Mouse (Mus musculus) cerebral cortex, adult 2 months (tissue): Measurements from ENCODE around the gene Cilp.

ENCODE experiments used
- WGBS: fragments of 180-500 bp; shearing (Covaris S2); methylation state at CpG from one replicate; pipeline ENCODE4 v1.1.7; 2018; 5-methylcytosine and 5-hydroxymethylcytosine counted together

Cilp gene

DNA sequence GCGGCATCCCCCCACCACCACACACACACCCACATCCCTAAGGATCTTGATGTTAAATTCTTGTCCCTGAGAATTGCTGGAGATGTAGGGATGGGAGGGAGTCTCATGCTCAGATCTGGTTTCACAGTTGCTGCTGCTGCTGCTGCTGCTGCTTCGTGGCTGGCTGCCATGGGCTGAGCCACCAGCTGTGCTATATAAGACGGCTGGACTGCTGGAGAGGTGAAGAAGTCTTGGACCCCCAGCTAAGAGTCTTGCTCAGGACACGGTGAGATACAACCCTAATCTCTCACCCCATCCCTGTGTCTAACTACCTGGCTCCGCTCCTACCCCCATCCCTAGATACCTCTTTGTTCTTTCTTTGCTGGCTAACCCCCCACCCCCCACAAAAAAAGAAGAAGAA is at the start of gene Cilp:
TSS of gene Cilp (plus strand) at position 222 of the 400 bp plus-strand sequence.
- WGBS: 64% methylated on average over 5 of the region's 5 CpGs

- WGBS: 12% methylated on average over 31 of the region's 31 CpGs
Measured at GRCm38 (mm10) chr9:65215494-65216126, 49.4 kb upstream of the Cilp start.

DNA sequence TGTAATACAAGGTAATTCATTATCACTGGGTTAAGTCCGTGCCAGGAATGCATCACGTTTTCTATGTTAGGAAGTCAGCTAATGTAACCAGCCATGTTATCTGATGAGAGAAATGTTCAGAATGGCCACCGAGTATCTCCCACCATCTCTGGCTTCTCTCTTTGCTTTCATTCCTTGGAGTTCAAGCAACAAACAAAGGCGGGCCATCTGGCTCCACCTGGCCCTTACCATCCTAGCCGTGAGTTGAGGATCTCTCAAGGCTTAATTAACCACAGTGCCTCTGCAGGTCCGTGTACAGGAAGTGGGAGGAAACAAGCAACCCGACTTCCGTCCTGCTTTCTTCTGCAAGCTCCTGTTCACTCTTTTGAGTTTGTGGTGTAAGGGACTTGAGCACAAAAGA is 48.0 kb upstream of the Cilp start:
- 76% methylated on average over 8 of the region's 8 CpGs for WGBS

DNA sequence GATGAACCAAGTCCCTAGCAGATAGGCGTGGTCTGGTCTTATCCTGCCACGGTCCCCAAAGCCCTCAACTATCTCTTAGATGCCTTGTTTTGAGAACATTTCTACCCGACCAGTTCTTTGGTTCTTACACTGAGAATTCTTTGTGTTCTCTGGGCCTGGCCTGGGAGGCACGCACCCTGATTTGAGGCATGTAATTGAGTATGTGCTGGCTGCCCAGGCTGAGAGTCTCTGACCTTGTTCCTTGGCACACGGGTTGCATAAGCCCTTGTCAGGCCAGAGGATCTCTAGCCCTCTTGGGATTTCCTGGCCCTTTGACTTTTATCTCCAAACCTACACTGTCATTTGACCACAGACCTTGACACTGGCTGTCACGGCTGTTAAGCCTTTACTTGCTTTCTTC is 47.3 kb upstream of the Cilp start:
- 79% methylated on average over 6 of the region's 6 CpGs for WGBS

DNA sequence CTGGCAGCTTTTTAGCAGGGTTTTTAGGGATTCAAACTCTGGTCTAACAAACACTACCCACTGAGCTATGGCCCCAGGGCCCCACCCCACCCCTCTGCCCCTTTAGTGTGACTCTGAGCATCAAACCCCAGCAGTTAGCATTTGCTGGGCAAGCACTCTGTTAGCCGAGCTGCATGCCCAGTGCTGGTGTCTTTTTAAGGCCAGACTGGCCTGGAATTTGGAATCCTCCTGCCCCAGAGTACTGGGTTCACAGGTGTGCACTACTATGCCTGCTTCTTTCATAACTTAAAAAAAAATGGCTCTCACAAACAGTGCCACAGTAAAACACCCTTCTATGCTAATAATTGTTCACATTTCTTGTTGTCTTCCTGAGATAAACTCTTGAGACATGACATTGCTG is 46.1 kb upstream of the Cilp start:
- 94% methylated on average over 1 of the region's 1 CpGs for WGBS

DNA sequence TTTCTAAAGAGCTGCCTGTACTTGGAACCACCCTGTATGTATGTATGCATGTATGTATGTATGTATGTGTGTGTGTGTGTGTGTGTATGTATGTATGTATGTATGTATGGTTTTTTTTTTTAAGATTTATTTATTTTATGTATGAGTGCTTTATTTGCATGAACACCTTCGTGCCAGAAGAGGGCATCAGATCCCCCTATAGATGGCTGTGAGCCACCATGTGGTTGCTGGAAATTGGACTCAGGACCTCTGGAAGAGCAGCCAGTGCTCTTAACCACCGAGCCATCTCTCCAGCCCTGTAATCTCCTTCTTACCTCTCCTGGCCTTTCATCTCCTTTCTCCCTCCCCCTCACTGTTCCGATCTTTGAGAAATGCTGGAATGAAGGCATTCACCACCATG is 44.6 kb upstream of the Cilp start:
- WGBS: 56% methylated on average over 3 of the region's 3 CpGs

DNA sequence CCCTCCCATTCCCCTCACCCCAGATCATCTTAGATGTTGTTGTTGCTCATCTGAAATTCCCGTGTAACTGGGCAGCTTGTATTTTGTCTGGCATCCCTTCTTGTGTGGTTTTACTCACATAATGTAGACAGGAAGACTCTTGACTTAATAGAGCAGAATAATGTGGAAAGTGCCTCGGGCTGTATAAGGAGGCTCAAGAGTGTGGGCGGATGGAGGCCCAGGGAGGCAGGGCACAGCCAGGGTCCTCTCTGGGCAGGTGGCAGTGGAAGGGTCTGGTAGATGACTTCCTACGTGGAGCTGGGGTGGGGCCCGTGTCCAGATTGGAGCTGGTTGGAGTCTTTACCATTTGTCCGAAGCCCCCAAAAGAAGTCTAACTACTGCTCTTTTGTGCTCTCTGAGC is 41.1 kb upstream of the Cilp start:
- 80% methylated on average over 6 of the region's 6 CpGs for whole genome bisulfite sequencing

- WGBS: 43% methylated on average over 4 of the region's 4 CpGs
Measured at GRCm38 (mm10) chr9:65225795-65226194, 39.2 kb upstream of the Cilp start.

DNA sequence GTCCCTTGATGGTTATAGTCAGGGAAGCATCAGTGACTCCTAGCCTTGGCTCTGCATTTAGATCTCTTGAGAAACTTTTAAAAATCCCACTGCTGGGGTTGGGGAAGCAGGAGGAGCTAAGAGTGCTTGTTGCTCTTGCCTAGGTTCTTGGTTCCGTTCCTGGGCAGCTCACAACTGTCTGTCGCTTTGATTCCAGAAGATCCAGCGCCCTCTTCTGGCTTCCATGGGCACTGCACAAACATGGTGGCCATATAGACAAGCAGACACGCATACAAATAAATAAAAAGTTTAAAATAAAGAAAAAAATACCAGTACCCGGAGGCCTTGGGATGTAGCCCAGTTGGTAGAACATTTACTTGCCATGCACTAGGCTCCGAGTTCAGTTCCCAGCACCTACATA is 34.7 kb upstream of the Cilp start:
- WGBS: 80% methylated on average over 6 of the region's 6 CpGs

- WGBS: 51% methylated on average over 8 of the region's 8 CpGs
Measured at GRCm38 (mm10) chr9:65231284-65231683, 33.7 kb upstream of the Cilp start.

DNA sequence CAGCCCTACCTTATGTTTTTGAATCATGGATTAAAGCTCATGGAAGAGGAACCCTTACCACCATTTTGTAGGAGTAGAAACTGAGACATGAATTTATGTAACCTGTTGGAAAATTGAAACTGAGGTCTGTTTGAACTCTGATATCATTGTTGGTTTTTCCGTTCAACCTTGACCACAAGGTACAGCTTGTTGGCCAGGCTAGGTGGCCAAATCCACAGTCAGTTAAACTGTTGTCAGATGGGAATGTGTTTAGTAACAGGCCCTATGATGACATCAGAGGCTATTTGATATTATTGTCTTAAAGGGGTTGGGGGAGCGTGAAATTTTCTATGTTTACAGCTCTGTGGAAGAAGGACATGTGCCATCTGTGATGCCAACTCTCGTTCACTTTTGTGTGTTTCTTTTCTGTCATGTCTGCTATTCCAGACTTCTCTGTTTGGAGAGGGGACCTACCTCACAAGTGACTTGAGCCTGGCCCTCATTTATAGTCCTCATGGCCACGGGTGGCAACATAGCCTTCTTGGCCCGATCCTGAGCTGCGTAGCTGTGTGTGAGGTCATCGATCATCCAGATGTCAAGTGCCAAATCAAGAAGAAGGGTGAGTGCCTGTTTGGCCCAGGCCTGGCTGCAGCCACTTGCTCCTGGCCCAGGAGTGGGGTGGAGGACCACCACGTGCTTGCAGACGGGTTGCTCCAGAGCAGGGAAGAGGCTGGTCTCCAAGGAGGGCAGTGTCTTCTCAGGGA is 31.6 kb upstream of the Cilp start:
- WGBS: 98% methylated on average over 9 of the region's 9 CpGs

DNA sequence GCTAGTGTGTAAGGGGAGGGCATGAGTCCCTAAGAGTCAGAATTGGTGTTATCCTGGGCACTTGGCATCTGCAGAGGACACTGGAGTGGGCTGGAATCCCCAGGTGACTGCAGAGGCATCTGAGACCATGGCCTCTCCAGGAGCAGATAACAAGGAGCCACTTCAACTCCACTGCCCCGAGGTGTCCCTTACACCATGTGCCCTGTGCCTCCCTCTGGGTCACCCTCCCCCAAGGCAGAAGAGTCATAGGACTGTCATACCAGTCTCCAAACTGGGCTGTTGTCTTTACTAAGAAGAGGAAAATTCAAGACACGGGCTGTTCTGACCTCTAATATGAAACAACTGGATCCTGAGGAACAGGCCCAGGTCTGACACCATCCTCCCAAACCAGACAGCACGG is 30.2 kb upstream of the Cilp start:
- 90% methylated on average over 3 of the region's 3 CpGs for WGBS

DNA sequence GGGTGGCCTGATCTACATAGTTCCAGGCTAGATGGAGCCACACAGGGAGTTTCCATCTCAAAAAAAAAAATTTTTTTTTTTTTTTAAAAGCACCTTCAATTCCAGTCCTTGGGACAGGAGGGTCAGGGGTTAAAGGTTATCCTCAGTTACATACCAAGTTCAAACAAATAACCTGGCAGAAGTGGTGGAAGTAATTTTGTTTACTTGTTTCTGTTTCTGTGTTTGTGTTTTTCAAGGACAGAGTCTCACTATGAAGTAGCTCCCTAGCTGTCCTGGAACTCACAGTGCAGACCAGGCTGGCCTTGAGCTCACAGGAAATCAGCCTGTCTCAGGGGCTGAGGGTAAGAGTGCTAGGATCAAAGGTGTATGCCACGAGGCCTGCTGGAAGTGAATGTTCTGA is 29.4 kb upstream of the Cilp start:
- 77% methylated on average over 1 of the region's 1 CpGs for WGBS

DNA sequence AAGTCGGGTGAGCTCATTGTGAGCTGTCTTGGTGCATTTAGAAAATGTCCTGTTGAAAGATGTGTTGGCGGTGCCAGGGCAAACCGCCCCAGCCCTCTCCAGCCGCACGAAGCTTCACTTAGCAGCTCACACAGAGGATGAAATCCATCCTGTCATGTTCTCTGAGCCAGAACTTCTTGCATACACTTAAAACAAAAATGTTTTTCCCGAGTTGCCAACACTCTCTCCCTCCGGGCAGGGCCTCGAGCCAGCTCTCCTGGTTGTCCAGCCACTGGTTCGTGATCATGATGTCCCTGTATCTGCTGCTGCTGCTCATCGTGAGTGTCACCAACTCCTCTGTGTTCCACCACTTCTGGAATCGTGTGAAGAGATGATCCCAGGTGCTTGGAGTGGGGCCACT is 27.4 kb upstream of the Cilp start:
- 64% methylated on average over 11 of the region's 11 CpGs for WGBS

GRCm38 (mm10) chr9:65238191-65238760 is 26.7 kb upstream of the Cilp start:
- 63% methylated on average over 13 of the region's 13 CpGs for WGBS

DNA sequence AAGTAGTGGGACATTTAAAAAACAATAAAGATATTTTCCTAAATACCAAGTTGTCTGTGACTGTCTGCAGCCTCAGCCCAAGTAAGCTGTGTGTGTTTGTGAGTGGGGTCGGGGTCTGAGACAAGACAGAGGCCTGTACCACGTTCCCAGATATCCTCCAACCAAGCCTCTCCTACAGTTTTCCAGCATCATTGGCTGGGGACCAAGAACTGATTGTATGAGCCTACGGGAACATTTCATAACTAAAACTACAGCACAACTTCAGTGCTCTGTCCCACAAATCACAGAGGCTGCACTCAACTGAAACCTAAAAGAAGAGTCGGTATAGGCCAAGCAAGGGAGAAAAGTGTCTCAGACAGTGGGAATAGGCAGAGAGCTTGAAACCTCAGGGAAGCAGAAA is 25.8 kb upstream of the Cilp start:
- WGBS: 95% methylated on average over 4 of the region's 4 CpGs

DNA sequence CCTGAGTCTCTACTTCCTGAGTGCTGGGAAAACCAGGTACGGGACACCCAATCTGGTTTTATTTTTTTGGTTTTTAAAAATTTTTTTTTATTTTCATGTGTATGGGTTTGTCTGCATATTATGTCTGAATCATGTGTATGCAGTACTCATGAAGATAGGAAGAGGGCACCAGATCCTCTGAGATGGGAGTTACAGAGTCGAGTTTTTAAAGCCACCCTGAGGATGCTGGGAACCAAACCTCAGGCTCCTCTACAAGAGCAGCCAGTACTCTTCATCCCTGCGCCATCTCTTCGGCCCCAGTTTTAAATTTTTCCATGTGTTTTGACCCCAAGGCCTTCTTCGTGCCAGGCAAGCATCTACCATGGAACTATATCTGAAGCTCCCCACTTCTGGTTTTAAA is 25.2 kb upstream of the Cilp start:
- WGBS: 95% methylated on average over 5 of the region's 5 CpGs

DNA sequence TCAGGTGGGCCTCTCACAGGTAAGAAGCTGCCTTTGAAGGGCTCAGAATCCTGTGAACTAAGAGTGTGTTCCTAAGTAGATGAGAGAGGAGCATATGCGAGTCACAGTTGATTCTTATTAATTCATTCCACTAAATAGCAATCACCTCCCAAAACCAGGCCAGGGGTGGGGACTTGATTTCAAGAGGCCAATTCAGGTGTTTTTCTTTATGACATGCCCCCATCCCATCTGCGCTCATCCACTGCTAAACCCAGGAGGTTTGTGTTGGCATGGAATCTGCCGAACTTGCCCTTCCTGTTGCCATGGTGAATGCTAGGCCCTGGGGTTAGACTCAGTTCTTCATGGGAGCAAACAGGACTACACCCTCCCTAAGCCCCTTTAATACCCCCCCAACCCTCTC is 24.4 kb upstream of the Cilp start:
- WGBS: 89% methylated on average over 3 of the region's 3 CpGs

DNA sequence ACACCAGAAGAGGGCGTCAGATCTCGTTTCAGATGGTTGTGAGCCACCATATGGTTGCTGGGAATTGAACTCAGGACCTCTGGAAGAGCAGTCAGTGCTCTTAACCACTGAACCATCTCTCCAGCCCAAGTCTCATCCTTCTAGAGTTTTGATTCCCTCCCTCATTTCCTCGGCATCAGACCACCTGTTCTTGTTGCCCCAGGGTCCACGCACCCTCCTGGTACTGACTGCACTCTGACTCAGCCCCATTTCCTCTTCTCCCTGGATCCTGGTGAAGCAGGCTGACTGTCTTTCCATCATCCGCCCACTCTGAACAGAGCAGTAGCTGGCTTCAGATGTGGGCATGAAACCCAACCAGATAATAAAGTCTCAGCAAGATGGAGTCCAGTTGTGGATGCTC is 23.0 kb upstream of the Cilp start:
- WGBS: 61% methylated on average over 5 of the region's 5 CpGs

DNA sequence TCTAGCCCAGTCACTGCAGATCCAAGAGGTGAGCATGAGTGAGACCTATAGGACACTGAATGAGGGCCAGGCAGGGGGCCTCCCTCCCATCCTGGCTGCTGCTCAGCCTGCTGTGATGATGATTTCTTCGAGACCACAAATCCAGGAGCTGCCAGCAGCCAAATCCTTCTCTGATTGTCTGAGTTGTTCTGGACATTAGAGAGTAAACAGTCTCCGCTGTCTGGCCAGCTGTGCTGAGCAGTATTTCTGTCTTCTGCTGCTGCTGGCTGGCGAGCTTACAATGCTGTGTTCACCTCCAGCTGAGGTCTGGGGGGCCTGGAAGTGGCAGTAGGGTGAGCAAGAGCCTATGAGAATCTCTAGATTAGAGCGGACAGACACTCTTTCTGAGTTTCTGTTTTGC is 21.7 kb upstream of the Cilp start:
- 65% methylated on average over 4 of the region's 4 CpGs for WGBS

DNA sequence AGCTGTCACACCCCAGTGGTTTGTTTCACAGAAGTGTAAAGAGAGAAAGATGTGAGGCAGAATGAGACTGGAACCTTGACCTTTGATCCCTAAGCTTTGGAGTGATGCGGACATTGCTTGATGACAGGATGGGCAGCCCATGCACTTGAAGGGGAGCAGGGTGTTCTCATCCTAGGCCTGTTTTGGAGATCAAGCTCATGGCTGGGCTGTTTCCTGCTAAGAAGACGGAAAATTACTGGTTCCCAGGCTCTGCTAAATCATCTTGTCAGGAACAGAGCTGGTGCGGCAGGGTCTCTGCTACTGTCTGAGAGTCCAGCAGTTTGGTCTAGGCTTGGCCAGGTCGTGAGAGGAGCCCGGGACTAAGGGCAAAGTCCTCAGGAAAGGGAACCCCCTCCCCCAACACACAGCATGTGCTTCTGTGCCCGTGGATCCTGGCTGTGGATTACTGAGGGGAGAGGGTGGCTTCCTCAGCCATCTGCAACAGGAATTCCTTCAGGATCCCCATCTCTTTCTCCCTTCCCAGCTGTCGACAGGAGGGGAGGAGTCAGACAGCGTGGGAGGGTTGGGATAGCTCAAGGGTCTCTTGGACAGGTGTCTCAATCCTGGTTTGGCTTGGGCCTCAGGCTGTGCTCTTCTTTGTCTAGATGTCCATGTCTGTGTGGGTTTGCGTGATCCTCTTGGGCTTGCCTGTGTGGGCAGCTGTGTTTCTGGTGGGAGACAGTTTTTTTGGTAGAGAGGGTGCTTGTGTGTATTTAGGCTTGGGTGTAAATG is 20.8 kb upstream of the Cilp start:
- 57% methylated on average over 9 of the region's 9 CpGs for WGBS

DNA sequence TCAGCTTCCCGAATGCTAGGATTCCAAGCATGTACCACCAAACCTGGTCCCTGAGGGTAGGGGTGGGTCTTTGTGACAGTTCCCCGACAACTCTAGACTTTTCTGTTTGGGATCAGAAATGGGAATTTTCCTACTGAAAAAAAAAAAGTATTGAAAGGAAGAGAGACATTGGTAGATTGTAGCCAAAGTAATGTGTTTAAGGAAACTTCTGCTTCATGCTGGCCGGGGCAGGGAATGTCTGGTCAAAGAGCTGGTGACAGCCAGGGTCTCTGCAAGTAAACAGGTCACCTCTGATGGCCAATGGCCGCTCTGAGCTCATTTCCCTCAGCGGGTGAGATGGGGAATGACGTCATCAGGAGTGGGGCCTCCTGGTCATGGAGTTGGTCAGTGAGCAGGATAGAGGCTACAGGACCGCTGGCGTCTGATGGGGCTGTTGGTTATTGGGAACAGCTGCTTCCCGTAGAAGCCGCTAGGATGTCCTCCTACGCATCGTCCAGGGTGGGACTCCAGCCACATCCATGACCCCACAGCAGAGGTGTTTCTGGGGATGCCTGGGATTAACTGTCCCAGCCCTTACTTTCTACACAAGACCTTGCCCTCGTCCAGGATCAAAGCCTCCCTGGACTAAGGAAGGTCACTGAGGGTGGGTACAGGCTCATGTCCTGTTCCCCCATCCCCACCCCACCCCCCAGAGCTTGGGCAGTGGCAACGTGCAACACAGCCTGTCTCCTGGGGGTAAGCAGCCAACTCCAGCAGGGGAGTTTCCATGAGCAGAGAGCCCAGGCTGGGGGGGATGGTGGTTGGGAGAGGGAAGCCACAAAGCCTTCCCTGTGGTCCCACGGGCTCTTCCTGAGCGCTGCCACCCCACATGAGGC is 17.2 kb upstream of the Cilp start:
- WGBS: 79% methylated on average over 16 of the region's 16 CpGs
